Mouse (Mus musculus): ENCODE data around the gene Nif3l1. TPM values are rescaled to one million over a fixed set of nuclear protein-coding genes. Genes with fewer than 3 reads are reported as not detected.

Gene Nif3l1
- 10 to 100 TPM; 40.1 to 58.3 TPM for polyA plus RNA-seq (2017; shearing (Covaris generic))

- ATAC-seq = peak; percentile 93
These were observed at the start of gene Nif3l1, which contains the start of gene Ppil3 for GRCm38 (mm10) chr1:58445143-58445722. TSS of gene Nif3l1 (plus strand) at chr1:58445151. TSS of gene Ppil3 (minus strand) at chr1:58445486.

GRCm38 (mm10) chr1:58395341-58395740 lies 49.6 kb upstream of the Nif3l1 start:
- no peak for ATAC-seq

GRCm38 (mm10) chr1:58396179-58396578 lies 48.8 kb upstream of the Nif3l1 start:
- ATAC-seq = no peak

GRCm38 (mm10) chr1:58397731-58398130 lies 47.2 kb upstream of the Nif3l1 start:
- no peak for ATAC-seq

GRCm38 (mm10) chr1:58401396-58401795 lies 43.6 kb upstream of the Nif3l1 start:
- no peak for ATAC-seq

GRCm38 (mm10) chr1:58403745-58404144 lies 41.2 kb upstream of the Nif3l1 start:
- ATAC-seq = no peak

- no peak for ATAC-seq
These were observed 37.6 kb upstream of the Nif3l1 start for GRCm38 (mm10) chr1:58407321-58407720.

- ATAC-seq = no peak
These were observed 36.8 kb upstream of the Nif3l1 start for GRCm38 (mm10) chr1:58408141-58408540.

- ATAC-seq = no peak
These were observed 35.3 kb upstream of the Nif3l1 start for GRCm38 (mm10) chr1:58409553-58410197.

GRCm38 (mm10) chr1:58410198-58410588 lies 34.8 kb upstream of the Nif3l1 start:
- no peak for ATAC-seq

GRCm38 (mm10) chr1:58410776-58411175 lies 34.2 kb upstream of the Nif3l1 start:
- ATAC-seq = no peak

GRCm38 (mm10) chr1:58415442-58415841 lies 29.5 kb upstream of the Nif3l1 start:
- ATAC-seq = peak; percentile 41

GRCm38 (mm10) chr1:58416048-58416447 lies 28.9 kb upstream of the Nif3l1 start:
- ATAC-seq = peak; percentile 5

GRCm38 (mm10) chr1:58420032-58420431 lies 24.9 kb upstream of the Nif3l1 start:
- no peak for ATAC-seq

GRCm38 (mm10) chr1:58420961-58421360 lies 24.0 kb upstream of the Nif3l1 start:
- no peak for ATAC-seq

GRCm38 (mm10) chr1:58422879-58423278 lies 22.1 kb upstream of the Nif3l1 start:
- ATAC-seq = peak; percentile 83

GRCm38 (mm10) chr1:58423371-58424248 lies 21.3 kb upstream of the Nif3l1 start, which contains the start of gene Clk1:
TSS of gene Clk1 (minus strand) at chr1:58424066.
- peak; percentile 64 for ATAC-seq

GRCm38 (mm10) chr1:58424551-58424950 lies 20.4 kb upstream of the Nif3l1 start:
- ATAC-seq = no peak

GRCm38 (mm10) chr1:58444691-58445090 lies 260 bp upstream of the Nif3l1 start:
- no peak for ATAC-seq

- ATAC-seq = peak; percentile 29
These were observed 910 bp downstream of the Nif3l1 start for GRCm38 (mm10) chr1:58445861-58446260.

GRCm38 (mm10) chr1:58447766-58448165 lies 2.8 kb downstream of the Nif3l1 start:
- no peak for ATAC-seq

GRCm38 (mm10) chr1:58448396-58448795 lies 3.4 kb downstream of the Nif3l1 start:
- no peak for ATAC-seq

- ATAC-seq = peak; percentile 90
These were observed 9.4 kb downstream of the Nif3l1 start for GRCm38 (mm10) chr1:58454316-58454715.
